Mouse (Mus musculus): ENCODE results near the gene Smad1.

GRCm38 (mm10) chr8:79365707-79366106 is 33.6 kb downstream of the Smad1 start:
- TF ChIP-seq CTCF (IDR thresholded peaks at IDR 0.05; ENCODE audit: low read depth, low read length) = no peak
- TF ChIP-seq POLR2A (IDR thresholded peaks at IDR 0.05; ENCODE audit: insufficient read depth, low read length) = no peak
- TF ChIP-seq EP300 (IDR thresholded peaks at IDR 0.05; ENCODE audit: insufficient read depth, low read depth, low read length) = no peak
